Mouse (Mus musculus): ENCODE results near the gene Aipl1. TPM values are rescaled to one million over a fixed set of nuclear protein-coding genes. Genes with fewer than 3 reads are reported as not detected.

Aipl1 gene
- total RNA-seq (2017) = 0.84 and 1.3 TPM in 2 replicates

DNA sequence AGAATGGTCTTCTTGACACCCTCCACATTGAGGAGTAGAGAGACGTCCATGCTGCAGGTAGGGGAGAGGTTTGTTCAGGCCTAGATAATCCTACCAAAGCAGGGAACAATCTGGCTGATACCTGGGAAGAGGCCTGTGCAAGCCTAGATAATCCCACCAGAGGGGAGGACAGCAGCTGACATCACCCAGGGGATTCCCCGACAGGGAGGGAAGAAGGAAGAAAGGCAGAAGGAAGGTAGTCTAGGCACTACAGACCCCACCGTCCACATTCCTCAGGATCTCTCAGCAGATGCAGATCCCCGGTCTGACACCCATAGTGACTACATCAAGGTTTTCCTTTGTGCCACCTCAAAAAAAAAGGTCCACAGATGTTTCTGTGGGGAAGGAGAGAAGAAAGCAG lies at the start of gene Aipl1:
Gene Aipl1 (minus strand): TSS at position 101 of the 400 bp plus-strand sequence.
- ATAC-seq (replicated peaks in 1 of 2; ENCODE audit: insufficient read depth in 1 of 2, low FRiP score in 2 of 2, low TSS enrichment in 1 of 2, low read depth in 1 of 2, poor library complexity in 2 of 2, severe bottlenecking in 2 of 2) = no peak

DNA sequence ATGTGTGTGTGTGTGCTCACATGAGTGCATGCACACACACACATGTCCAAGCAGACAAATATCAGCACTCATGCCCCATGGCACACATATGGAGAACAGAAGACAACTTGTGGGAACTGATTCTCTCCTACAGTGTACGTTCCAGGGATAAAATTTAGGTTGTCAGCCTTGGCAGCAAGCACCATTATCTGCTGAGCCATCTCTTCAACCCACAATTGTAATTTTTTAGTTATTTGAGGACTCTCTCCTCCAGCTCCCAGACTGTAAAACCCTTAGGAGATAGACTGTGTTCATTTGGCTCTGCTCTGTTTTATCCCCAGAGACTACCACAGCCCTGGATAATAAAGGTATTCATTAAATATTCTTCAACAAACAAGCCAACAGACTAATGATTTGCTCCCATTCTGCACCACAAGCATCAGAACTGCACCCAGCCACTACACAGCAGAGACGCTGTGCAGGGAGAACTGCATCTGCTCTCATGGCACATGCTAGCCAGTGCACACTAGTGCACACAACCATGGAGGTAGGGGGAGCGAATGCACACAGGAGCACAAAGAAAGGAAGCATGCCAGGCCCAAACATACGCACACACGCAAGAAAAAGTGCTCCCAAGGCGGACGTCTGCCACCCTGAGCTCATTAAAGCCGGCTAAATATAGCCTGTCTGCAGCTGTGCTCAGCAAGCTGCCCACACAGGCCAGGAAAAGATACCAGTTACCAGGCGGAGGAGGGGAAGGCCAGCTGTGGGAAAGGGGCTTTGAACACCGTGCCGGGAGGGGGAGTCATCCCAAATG lies 49.1 kb upstream of the Aipl1 start:
- ATAC-seq (replicated peaks in 1 of 2; ENCODE audit: insufficient read depth in 1 of 2, low FRiP score in 2 of 2, low TSS enrichment in 1 of 2, low read depth in 1 of 2, poor library complexity in 2 of 2, severe bottlenecking in 2 of 2) = no peak

DNA sequence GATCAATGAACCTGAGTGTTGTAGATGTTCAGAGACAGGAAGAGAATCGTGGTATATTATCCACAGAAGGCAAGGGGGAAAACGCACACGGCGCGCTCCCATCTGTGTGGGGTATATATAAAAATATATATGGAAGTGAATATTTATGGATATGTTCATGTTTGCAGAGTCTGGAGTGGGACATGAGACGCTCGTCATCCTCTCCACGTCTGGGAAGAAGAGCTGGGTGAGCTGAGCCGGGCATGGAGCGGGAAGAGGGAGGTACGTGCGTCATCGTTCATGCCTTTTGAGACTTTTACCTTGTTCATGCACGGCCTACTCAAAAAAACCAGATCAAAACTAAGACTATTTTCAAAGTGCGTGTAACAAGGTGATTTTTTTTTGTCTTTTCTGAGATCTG lies 47.0 kb upstream of the Aipl1 start:
- no peak for ATAC-seq (replicated peaks in 1 of 2; ENCODE audit: insufficient read depth in 1 of 2, low FRiP score in 2 of 2, low TSS enrichment in 1 of 2, low read depth in 1 of 2, poor library complexity in 2 of 2, severe bottlenecking in 2 of 2)

DNA sequence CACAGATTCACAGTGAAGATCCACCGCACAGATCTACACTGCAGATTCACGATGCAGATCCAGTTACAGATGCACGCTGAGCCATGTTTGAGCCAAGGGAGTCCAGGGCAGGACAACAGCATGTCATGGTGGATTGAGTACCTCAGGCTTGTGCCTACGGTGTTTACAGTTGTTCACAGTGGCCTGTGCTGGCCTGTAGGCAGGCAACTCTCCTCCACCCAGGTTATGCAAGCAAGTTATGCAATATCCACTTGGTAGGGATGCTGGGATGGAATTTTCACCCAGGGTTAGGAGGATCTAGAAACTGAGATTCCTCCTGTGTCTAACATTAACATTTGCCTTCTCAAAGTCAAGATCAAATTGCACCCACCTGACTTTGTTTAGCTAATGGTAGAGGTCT lies 45.3 kb upstream of the Aipl1 start:
- ATAC-seq (replicated peaks in 1 of 2; ENCODE audit: insufficient read depth in 1 of 2, low FRiP score in 2 of 2, low TSS enrichment in 1 of 2, low read depth in 1 of 2, poor library complexity in 2 of 2, severe bottlenecking in 2 of 2) = no peak

DNA sequence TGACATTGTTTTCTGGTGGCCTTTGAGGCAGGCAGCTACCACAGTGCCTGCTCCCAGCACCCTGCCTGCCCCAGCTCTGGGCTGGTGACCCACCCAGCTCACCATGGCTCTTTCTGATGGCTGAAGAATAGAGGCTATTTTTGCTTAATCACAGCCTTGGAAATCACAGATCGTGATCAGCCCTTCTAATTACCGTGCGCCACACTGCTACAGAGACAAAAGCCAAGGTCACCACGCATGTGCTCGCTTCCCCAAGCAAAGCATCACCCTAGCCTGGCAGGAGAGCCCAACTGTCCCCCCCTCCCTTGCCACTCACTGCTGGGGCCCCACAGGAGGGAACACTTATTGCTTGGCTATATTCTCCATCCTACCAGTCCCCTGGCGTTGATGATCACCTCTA lies 43.2 kb upstream of the Aipl1 start:
- no peak for ATAC-seq (replicated peaks in 1 of 2; ENCODE audit: insufficient read depth in 1 of 2, low FRiP score in 2 of 2, low TSS enrichment in 1 of 2, low read depth in 1 of 2, poor library complexity in 2 of 2, severe bottlenecking in 2 of 2)

DNA sequence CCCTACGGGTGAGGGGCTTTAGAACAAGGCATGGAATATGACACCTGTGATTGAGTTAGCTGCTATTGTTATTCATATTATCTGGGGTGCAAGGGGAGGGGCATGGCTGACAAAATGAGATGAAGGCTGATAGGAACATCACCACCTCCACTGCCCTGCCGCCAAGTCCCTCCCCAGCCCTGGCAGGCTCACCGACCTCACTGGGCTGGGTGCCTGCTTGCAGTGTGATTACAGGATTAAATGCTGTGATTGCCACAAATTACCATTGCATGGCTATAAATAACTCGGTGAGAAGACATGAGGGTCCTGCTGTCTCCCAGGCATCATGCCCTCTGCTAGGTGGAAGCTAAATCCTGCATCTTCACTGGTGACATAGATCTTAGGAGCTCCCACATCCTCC lies 41.3 kb upstream of the Aipl1 start:
- ATAC-seq (replicated peaks in 1 of 2; ENCODE audit: insufficient read depth in 1 of 2, low FRiP score in 2 of 2, low TSS enrichment in 1 of 2, low read depth in 1 of 2, poor library complexity in 2 of 2, severe bottlenecking in 2 of 2) = no peak

DNA sequence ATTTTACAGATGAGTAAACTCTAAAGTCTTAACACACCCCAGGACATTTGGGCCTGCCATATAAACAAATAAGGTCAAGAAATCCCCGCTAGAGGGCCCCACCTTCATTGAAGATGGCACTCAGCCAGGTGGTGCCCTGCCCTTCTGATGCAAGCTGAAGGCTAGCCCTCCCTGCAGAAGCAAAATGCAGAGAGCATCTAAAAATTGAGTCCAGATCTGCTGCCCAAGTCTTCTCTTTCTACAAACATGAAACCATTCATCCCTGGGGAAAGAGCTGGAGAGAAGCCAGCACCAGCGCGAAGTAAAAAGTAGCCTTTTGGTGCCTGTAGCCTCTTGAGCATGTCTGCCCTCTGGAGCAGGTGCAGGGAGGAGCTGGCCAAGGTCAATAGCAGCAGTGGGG lies 40.7 kb upstream of the Aipl1 start:
- no peak for ATAC-seq (replicated peaks in 1 of 2; ENCODE audit: insufficient read depth in 1 of 2, low FRiP score in 2 of 2, low TSS enrichment in 1 of 2, low read depth in 1 of 2, poor library complexity in 2 of 2, severe bottlenecking in 2 of 2)

DNA sequence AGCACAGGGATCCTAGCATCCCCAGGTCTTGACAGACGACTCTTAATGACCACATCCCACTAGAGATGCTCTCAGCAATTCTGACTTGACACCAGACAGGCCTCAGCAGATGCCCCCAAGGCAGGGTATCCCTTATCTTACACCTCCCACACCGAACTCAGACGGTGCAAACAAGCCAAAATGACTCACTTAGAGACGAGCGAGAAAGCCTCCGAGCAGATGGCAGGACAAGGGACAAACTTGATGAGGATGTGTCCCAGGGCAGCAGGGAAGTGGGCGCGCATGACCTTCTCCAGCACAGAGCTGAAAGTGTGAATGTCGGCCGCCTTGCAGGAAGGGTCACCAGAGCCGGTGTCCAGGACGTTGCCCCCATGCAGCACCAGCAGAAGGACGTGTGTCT lies 36.9 kb upstream of the Aipl1 start:
- no peak for ATAC-seq (replicated peaks in 1 of 2; ENCODE audit: insufficient read depth in 1 of 2, low FRiP score in 2 of 2, low TSS enrichment in 1 of 2, low read depth in 1 of 2, poor library complexity in 2 of 2, severe bottlenecking in 2 of 2)

DNA sequence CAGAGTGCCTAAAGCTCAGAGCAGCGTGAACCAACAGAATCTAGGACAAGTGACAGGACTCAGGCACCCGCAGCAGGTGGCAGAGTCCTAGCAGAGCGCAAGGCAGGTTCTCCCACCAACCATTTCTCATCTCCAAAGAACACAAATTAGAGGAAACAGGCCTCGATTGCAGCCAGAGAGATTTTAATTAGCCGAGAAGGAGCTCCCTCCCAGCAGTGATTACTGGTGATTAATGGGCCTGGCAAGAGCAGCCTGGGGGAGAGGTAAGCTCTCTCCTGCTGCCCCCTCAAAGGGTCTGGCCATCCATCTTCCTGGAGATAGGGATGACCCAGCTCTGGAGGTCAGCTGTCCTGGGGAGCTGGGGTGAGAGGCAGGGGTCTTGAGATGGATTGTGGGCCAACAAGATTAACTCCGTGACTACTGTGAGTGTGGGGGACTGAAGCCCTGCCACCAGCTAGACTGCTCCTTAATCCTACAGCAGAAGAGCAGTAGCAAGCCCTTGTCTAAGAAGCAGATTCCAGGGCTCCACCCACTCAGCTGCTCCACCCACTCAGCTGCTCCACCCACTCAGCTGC lies 35.1 kb upstream of the Aipl1 start:
- no peak for ATAC-seq (replicated peaks in 1 of 2; ENCODE audit: insufficient read depth in 1 of 2, low FRiP score in 2 of 2, low TSS enrichment in 1 of 2, low read depth in 1 of 2, poor library complexity in 2 of 2, severe bottlenecking in 2 of 2)

DNA sequence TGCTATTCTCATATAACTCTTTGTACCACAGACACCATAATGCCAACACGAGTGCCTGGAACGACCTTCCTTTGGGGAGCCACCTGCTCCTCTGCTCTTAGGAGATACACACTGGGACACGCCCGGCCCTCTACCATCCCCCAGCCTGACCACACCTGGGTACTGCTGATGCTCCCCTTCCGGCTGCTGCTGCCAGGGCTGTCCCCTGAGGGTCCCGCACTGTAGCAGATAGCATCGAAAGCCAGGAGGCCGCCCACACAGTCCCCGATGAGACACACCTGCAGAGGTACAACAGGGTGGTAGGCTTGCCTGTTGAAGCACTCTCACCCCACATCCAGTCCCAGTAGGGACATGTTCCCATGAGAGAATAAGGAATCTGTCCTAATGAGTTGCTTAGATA lies 33.4 kb upstream of the Aipl1 start:
- no peak for ATAC-seq (replicated peaks in 1 of 2; ENCODE audit: insufficient read depth in 1 of 2, low FRiP score in 2 of 2, low TSS enrichment in 1 of 2, low read depth in 1 of 2, poor library complexity in 2 of 2, severe bottlenecking in 2 of 2)

DNA sequence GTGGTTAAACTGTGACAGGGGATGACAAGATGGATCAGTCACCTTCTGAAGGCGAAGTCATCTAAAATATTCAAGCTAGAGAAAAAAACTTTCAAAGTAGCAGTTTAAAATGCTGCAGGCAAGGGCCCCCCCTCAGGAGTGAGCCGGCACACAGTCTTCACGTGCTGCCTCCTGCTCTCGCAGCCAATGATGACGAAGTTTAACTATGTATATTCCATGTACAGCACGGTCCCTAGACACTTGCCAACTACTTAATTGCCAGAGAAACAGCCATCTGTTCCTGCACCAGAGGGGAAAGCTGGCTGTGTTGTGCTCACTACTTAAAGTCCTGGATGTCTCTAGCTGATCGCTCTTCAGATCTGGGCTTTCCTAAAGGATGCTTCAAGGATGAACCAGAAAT lies 30.7 kb upstream of the Aipl1 start:
- no peak for ATAC-seq (replicated peaks in 1 of 2; ENCODE audit: insufficient read depth in 1 of 2, low FRiP score in 2 of 2, low TSS enrichment in 1 of 2, low read depth in 1 of 2, poor library complexity in 2 of 2, severe bottlenecking in 2 of 2)

DNA sequence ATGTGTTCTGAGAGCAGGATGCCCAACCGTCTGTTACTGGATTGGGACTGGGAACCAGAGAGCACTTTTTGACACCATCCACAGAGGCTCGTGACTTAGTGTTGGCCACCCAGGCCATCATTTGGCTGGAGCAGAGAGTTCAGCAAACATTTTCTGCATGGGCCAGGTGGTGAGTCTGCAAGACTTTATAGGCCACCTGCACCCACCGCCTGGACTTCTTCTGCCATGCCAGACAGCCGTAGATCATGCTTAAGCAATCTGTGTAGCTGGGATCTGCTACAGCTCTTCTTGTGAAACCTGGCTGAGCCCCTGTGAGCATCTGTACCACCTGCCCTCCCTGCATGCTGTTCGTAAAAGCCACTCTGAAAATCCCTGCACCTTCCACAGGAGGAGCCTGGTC lies 30.0 kb upstream of the Aipl1 start:
- ATAC-seq (replicated peaks in 1 of 2; ENCODE audit: insufficient read depth in 1 of 2, low FRiP score in 2 of 2, low TSS enrichment in 1 of 2, low read depth in 1 of 2, poor library complexity in 2 of 2, severe bottlenecking in 2 of 2) = no peak

DNA sequence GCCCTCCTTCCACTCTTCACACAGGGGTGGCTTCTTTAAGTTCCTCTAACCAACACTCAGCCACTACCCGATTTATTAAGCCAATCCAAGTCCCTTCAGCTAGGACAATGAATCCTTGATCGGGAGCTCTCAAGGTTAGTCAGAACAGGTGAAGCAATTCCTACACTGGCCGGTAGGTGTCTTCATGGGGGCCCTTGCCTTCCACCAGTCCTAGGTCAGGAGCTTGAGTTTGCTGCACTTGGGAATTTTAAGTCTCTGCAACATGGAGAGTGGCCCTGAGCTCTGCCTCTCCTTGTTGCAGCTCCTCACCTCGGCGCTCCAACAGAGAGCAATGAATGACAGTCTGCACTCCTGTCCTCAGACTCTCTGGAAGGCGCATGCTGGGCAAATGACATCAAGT lies 29.0 kb upstream of the Aipl1 start:
- peak; percentile 36 to 67; a peak in 2 of 4 replicates for ATAC-seq (replicated peaks in 1 of 2; ENCODE audit: insufficient read depth in 1 of 2, low FRiP score in 2 of 2, low TSS enrichment in 1 of 2, low read depth in 1 of 2, poor library complexity in 2 of 2, severe bottlenecking in 2 of 2)

DNA sequence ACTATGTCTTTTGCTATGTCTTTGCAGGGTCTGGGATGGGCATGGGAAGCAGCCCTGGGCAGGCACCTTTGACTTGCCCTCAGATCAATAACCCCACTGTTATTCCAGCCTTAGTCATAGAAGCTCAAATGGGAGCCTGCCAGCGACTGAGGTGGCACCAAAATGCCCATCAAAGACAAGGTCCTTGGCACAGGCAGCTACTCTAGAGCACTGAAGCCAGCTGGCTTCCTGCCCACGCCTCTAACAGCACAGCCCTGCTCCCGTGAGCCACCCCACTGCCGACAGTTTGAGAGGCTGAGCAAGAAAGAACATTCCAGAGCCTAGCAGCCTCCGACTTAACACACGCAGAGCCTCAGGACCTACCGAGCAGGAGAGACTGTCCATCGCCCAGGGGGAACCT lies 27.8 kb upstream of the Aipl1 start:
- ATAC-seq (replicated peaks in 1 of 2; ENCODE audit: insufficient read depth in 1 of 2, low FRiP score in 2 of 2, low TSS enrichment in 1 of 2, low read depth in 1 of 2, poor library complexity in 2 of 2, severe bottlenecking in 2 of 2) = no peak

DNA sequence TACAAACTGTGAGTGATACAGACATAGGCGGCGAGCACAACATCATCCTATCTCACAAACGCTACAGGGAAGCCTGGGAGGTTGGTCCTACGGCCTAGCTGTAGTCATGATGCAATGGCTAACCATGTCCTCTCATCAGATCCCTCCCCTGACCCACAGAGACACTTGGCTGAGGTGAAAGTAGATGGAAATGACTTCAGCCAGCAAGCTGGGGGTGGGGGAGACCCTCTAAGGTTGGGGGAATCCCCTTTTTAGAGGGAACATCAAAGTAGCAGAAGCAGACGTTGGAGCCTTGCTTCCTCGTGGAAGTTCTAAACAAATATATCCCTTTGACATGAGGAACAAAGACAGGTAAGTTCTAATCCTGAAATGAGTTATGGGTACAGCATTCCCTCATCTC lies 27.1 kb upstream of the Aipl1 start:
- no peak for ATAC-seq (replicated peaks in 1 of 2; ENCODE audit: insufficient read depth in 1 of 2, low FRiP score in 2 of 2, low TSS enrichment in 1 of 2, low read depth in 1 of 2, poor library complexity in 2 of 2, severe bottlenecking in 2 of 2)

DNA sequence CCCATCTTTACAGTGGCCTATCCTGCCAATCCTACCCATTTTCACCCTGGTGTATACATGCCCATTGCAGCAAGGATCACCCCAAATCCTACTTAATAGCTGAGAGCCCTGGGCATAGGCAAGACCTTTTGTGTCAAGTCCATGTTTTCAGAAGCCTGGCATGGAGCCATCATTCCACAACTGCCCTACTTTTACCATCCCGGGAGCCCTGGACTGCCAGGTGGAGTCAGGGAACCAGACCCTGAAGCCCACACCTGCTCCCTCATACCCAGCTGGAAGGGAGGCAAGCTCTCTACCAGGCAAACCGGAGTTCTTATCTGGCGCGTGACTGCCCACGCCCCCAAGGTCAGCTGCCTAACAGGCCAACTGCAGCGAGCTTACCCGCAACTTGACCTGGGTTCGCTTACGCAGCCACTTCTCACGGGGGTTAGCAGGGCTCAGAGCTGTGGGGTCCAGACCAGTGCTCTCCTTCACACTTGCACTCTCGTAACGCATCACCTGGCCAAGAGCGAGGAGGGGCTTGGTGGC lies 23.8 kb upstream of the Aipl1 start:
- no peak for ATAC-seq (replicated peaks in 1 of 2; ENCODE audit: insufficient read depth in 1 of 2, low FRiP score in 2 of 2, low TSS enrichment in 1 of 2, low read depth in 1 of 2, poor library complexity in 2 of 2, severe bottlenecking in 2 of 2)

DNA sequence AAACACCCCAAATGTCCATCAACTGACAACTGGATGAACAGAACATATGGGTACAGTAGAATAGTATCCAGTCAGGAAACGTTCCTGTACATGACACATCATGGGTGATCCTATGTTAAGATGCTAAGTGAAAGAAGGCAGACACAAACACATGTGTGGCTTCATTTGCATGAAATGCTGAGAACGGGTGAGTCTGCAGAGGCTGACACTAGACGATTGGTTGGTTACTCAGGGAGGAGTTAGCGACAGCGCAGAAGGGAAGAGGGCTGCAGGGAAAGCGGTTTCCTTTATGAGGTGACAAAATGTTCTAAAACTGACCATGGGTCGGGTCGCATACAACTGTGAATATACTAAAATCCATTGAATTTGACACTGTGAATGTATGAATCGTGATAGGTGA lies 23.1 kb upstream of the Aipl1 start:
- ATAC-seq (replicated peaks in 1 of 2; ENCODE audit: insufficient read depth in 1 of 2, low FRiP score in 2 of 2, low TSS enrichment in 1 of 2, low read depth in 1 of 2, poor library complexity in 2 of 2, severe bottlenecking in 2 of 2) = no peak

DNA sequence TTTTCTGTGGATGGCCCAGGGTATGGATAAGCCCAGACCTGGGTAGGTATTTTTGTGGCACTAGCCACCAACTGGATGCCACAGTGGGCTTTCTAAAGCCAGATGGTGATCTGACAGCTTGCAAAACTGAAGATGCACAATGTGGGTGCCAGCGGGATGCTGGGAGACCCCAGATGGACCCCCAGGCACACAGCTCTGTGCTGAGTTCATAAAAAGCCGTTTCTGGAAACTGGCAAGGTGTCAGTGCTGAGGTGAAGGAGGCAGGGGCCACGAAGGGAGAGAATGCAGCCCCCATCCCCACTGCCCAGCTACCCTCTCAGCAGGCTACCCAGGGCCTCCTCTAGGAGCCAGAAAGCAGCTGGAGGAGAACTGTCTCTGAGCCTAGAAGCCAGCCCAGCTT lies 19.9 kb upstream of the Aipl1 start:
- ATAC-seq (replicated peaks in 1 of 2; ENCODE audit: insufficient read depth in 1 of 2, low FRiP score in 2 of 2, low TSS enrichment in 1 of 2, low read depth in 1 of 2, poor library complexity in 2 of 2, severe bottlenecking in 2 of 2) = no peak

DNA sequence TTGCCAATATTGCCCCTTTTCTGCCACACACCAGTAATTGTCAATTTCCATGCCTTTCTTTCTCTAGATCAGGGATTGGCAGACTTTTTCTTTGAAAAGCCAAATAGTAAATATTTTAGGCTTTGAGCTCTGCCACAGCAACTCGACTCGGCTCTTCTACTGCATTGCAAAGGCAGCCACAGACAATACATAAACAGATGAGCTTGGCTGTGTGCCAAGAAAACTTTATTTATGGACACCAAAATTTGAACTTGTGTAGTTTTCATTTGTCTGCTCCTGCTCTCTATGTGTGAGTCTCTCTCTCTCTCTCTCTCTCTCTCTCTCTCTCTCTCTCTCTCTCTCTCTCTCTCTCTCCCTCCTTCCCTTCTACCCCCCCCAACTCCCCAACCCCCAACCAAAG lies 17.9 kb upstream of the Aipl1 start:
- ATAC-seq (replicated peaks in 1 of 2; ENCODE audit: insufficient read depth in 1 of 2, low FRiP score in 2 of 2, low TSS enrichment in 1 of 2, low read depth in 1 of 2, poor library complexity in 2 of 2, severe bottlenecking in 2 of 2) = no peak
